ENCODE assay signal across 8 mouse cellular contexts in genomic region chr11:100858935-100859578, GRCm38 (mm10). TPM values are rescaled to one million over a fixed set of nuclear protein-coding genes. Genes with fewer than 3 reads are reported as not detected.
DNase-seq lines count a peak whose midpoint lies in the region; ATAC-seq and TF ChIP-seq lines count a peak whose summit lies in the region.

Gene Stat5a, plus strand, starts transcription at chr11:100859351.

- peak within 1 kb of the TSS; percentile 56 for H3K4me3 ChIP-seq in forebrain, embryonic 10.5 days
- peak within 1 kb of the TSS; percentile 62 for H3K4me3 ChIP-seq in heart, embryonic 16.5 days (ENCODE audit: low read length)
- peak within 1 kb of the TSS; percentile 81 for H3K4me3 ChIP-seq in lung, adult 2 months (replicated peaks; ENCODE audit: extremely low read depth, low read depth, low read length)
- peak within 1 kb of the TSS; percentile 61 for H3K4me3 ChIP-seq in olfactory bulb, adult 2 months (ENCODE audit: insufficient read depth, low read depth, low read length)

- H3K36me3 ChIP-seq in forebrain, embryonic 10.5 days (replicated peaks) = no peaks in the 10 kb centered on the region
- H3K36me3 ChIP-seq in heart, embryonic 16.5 days (ENCODE audit: control insufficient read depth, insufficient read depth) = no peaks in the 10 kb centered on the region

- DNase-seq in urinary bladder, postnatal 4 days (ENCODE audit: low spot score in 2 of 2) = peak; percentile 46 to 69
- no peak for DNase-seq in urinary bladder, postnatal 10 days (ENCODE audit: low spot score)
- DNase-seq in forebrain, embryonic 10.5 days (ENCODE audit: extremely low spot score, low spot score) = no peak
- peak; percentile 84 for DNase-seq in kidney, postnatal 10 days
- peak; percentile 60 for DNase-seq in lung, adult 2 months
- DNase-seq in thymus, postnatal 25 days = no peak

- peak within 1 kb of the TSS; percentile 78 for H3K9ac ChIP-seq in heart, embryonic 16.5 days (ENCODE audit: low read length)

- 66% methylated on average over 9 of the region's 9 CpGs for WGBS in forebrain, embryonic 10.5 days
- WGBS in heart, embryonic 16.5 days = 49% methylated on average over 9 of the region's 9 CpGs
- WGBS in lung, adult 2 months = 28% methylated on average over 9 of the region's 9 CpGs
- WGBS in olfactory bulb, adult 2 months = 46% methylated on average over 9 of the region's 9 CpGs

- ATAC-seq in heart, embryonic 16.5 days (replicated peaks; ENCODE audit: extremely low read depth, insufficient read depth, low FRiP score) = no peak

- H3K4me2 ChIP-seq in heart, embryonic 16.5 days (ENCODE audit: low read depth, low read length) = peak within 1 kb of the TSS; percentile 69

- TF ChIP-seq POLR2A in lung, adult 2 months (IDR thresholded peaks at IDR 0.05; ENCODE audit: borderline replicate concordance, extremely low read depth, low read depth, low read length) = no peak
- no peak for TF ChIP-seq POLR2A in olfactory bulb, adult 2 months (IDR thresholded peaks at IDR 0.05; ENCODE audit: insufficient read depth, low read depth, low read length)

- H3K4me1 ChIP-seq in forebrain, embryonic 10.5 days = peaks cover 22% of the 10 kb centered on the region
- H3K4me1 ChIP-seq in heart, embryonic 16.5 days (ENCODE audit: control insufficient read depth, insufficient read depth, low read length) = peaks cover 12% of the 10 kb centered on the region
- peaks cover 5% of the 10 kb centered on the region; the same call in 1 of the 2 replicates for H3K4me1 ChIP-seq in lung, adult 2 months (ENCODE audit: control insufficient read depth, insufficient read depth, low read length)
- peaks cover 16% of the 10 kb centered on the region for H3K4me1 ChIP-seq in olfactory bulb, adult 2 months (ENCODE audit: control insufficient read depth, insufficient read depth, low read length)

- H3K27me3 ChIP-seq in forebrain, embryonic 10.5 days (ENCODE audit: poor library complexity, severe bottlenecking) = peaks cover 92% of the 10 kb centered on the region
- peaks cover 3% of the 10 kb centered on the region for H3K27me3 ChIP-seq in heart, embryonic 16.5 days (ENCODE audit: control insufficient read depth, insufficient read depth, low read length)

- H3K9me3 ChIP-seq in forebrain, embryonic 10.5 days = no peaks in the 10 kb centered on the region
- H3K9me3 ChIP-seq in heart, embryonic 16.5 days (replicated peaks; ENCODE audit: control insufficient read depth, low read length) = no peaks in the 10 kb centered on the region

- TF ChIP-seq CTCF in lung, adult 2 months (IDR thresholded peaks at IDR 0.05; ENCODE audit: insufficient read depth, low read length) = no peak
- TF ChIP-seq CTCF in olfactory bulb, adult 2 months (IDR thresholded peaks at IDR 0.05; ENCODE audit: insufficient read depth, low read depth, low read length) = no peak

- peak within 1 kb of the TSS; percentile 72 for H3K27ac ChIP-seq in forebrain, embryonic 10.5 days
- H3K27ac ChIP-seq in heart, embryonic 16.5 days (ENCODE audit: low read length) = peak within 1 kb of the TSS; percentile 54
- H3K27ac ChIP-seq in olfactory bulb, adult 2 months (ENCODE audit: insufficient read depth, low read depth, low read length) = 0 out of 2 replicates have a peak within 1 kb of the TSS, but pooled peaks have one; percentile 9

RNA-seq across cellular contexts. Expression of gene Stat5a, which starts in this region (rescaled TPM):
- 1.7 TPM in 2 replicates for polyA plus RNA-seq in forebrain, embryonic 10.5 days (2016; fragmentation: Nextera tagmentation; extraction: Ambion mirVana)
- polyA plus RNA-seq in heart, embryonic 16.5 days (2015; fragmentation: Nextera tagmentation; extraction: Ambion mirVana) = 10.1 and 15.1 TPM in 2 replicates
- 19.0 and 20.4 TPM in 2 replicates for polyA plus RNA-seq in lung, adult 2 months (2012; rRNA removed)
- not detected in 2 replicates for polyA plus RNA-seq in olfactory bulb, adult 2 months (2012; ENCODE audit: insufficient read depth, insufficient read length, low replicate concordance, missing spikeins)

Comparison
In these comparisons a context has a peak if more than half of its experiments do, and no peak if none do; other contexts are left out.
1. DNase-seq: peak in urinary bladder, postnatal 4 days (2 of 2), kidney, postnatal 10 days (single experiment) and lung, adult 2 months (single experiment); none in urinary bladder, postnatal 10 days (single experiment), forebrain, embryonic 10.5 days (single experiment) and thymus, postnatal 25 days (single experiment).
2. H3K27ac ChIP-seq: peak in every context shown above with its lines; median percentile 72 in forebrain, embryonic 10.5 days; 54 in heart, embryonic 16.5 days; 9 in olfactory bulb, adult 2 months.
3. Peak in every context shown above with its lines, with median percentiles within 50 percentile points of each other: H3K4me3 ChIP-seq.